Mouse (Mus musculus) kidney, postnatal 0 days (tissue): ENCODE measurements at regions not wholly inside any gene's neighbourhood (a gene's known extent, or its start where the extent isn't known, plus 50 kb on each side); places are given as distances from the start of the nearest gene placed in this dataset.

Experiments used
- ATAC-seq: fragments of 200-750 bp; cut with Nextera tagmentation; replicated peaks from 2 replicates; pipeline ENCODE4 v1.8.0; 2017; ENCODE audit warnings: low read depth, moderate number of reproducible peaks, moderate TSS enrichment, moderate library complexity; ENCODE audit not compliant: low FRiP score
- DNase-seq: peaks from one replicate; pipeline ENCODE4 v3.0.0-alpha.2; 2016; ENCODE audit warnings: low spot score
- H3K27ac ChIP-seq: fragments of 300-500 bp; sonication (generic); 2 replicates; pipeline ENCODE4 v1.5.1; 2014; ENCODE audit warnings: mild to moderate bottlenecking
- H3K27me3 ChIP-seq: fragments of 300-500 bp; sonication (generic); 2 replicates; pipeline ENCODE4 v1.6.1; 2014; ENCODE audit warnings: low read length, mixed read lengths; ENCODE audit not compliant: insufficient read depth
- H3K36me3 ChIP-seq: fragments of 300-500 bp; sonication (generic); 2 replicates; pipeline ENCODE4 v1.6.1; 2014; ENCODE audit warnings: low read length, mixed read lengths; ENCODE audit not compliant: insufficient read depth
- H3K4me1 ChIP-seq: fragments of 300-500 bp; sonication (generic); replicated peaks from 2 replicates; pipeline ENCODE4 v1.6.1; 2014; ENCODE audit warnings: antibody characterized with exemption, low read length, mixed read lengths; ENCODE audit not compliant: insufficient read depth
- H3K4me2 ChIP-seq: fragments of 300-500 bp; sonication (generic); 2 replicates; pipeline ENCODE4 v1.6.1; 2014; ENCODE audit warnings: mild to moderate bottlenecking, low read length, moderate library complexity, mixed read lengths
- H3K4me3 ChIP-seq: fragments of 300-500 bp; sonication (generic); replicated peaks from 2 replicates; pipeline ENCODE4 v1.5.1; 2014; ENCODE audit warnings: low read depth, low read length
- H3K9ac ChIP-seq: fragments of 300-500 bp; sonication (generic); 2 replicates; pipeline ENCODE4 v1.6.1; 2014; ENCODE audit warnings: low read depth, low read length
- H3K9me3 ChIP-seq: fragments of 300-500 bp; sonication (generic); replicated peaks from 2 replicates; pipeline ENCODE4 v1.6.1; 2016; ENCODE audit warnings: low read length, inconsistent platforms, mixed read lengths
- CTCF ChIP-seq: IDR thresholded peaks from 2 replicates; pipeline ENCODE4 v1.5.1; 2016; ENCODE audit warnings: antibody characterized with exemption, low read depth, mild to moderate bottlenecking, moderate library complexity
- WGBS: fragments of 180-500 bp; shearing (Covaris S2); extraction: QIAGEN DNeasy Blood & Tissue Kit; methylation state at CpG from one replicate; pipeline ENCODE4 v1.1.7; 2014; 5-methylcytosine and 5-hydroxymethylcytosine counted together

DNA sequence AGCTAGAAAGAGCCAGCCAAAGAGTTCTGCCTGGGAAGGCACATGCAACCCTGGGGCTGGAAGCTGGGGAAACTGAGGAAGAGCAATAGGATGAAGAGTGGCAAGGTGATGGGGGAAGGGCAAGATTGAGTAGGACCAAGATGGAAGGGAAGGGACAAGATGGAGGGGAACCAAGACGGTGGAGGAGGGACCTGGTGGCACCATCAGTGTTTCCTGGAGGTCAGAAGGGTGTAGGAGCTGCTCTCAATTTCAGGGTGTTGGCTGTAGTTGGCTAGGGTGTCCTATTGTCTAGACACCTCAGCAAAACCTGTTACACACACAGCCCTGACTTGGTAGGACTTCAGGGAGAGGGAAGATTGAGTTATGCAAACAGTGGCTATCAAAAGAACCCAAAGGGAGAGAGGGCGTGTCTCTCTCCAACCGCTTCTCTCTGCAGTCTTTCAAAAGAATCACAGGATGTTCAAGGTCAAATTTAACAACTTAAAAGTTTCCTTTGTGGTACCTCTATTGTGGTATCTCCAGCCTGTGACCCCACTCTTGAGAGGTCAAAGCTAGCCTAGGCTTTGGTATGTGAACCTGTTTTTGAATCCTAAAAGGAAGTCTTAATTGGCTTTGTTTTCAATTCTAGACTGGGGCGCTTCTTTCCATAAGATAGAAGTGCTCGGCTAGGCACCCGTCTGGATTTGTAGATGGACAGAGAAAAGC, 90.7 kb upstream of the Rybp start:
- Histone ChIP-seq H3K27me3 (no peaks in the 10 kb centered on the region), H3K4me1 (no peaks in the 10 kb centered on the region; the same call in 1 of the 2 replicates), H3K9me3 (no peaks in the 10 kb centered on the region), H3K9ac (no peak overlapping the region), H3K4me2 (no peak overlapping the region), H3K27ac (no peak overlapping the region), H3K4me3 (no peak overlapping the region), H3K36me3 (no peaks in the 10 kb centered on the region)
- no peak for TF ChIP-seq CTCF
- ATAC-seq (no peak), DNase-seq (no peak)
- 58% methylated on average over 6 of the region's 6 CpGs for WGBS

DNA sequence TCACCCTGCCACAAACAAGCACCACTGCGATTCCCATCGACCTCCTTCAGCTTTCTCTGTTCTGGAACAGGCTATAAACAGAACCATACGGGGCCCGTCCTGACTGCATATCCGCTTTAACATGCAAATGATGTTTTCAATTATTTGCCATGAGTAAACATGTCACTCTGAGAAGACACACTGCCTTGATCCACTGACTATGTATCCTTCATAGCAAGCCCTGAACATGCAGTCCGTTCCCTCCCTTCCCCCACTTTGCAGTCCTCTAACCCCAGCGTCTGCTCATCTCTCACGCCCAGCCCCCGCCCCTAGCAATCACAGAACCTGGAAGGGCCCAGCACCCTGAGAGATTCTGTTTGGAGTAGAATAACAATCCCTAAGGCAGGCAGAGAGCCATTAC, 89.4 kb upstream of the Rybp start:
- H3K9me3 ChIP-seq, result no peaks in the 10 kb centered on the region
- H3K36me3 ChIP-seq, result no peaks in the 10 kb centered on the region
- no peak for DNase-seq
- H3K4me2 ChIP-seq, result no peak overlapping the region
- H3K27me3 ChIP-seq, result no peaks in the 10 kb centered on the region
- H3K9ac ChIP-seq, result no peak overlapping the region
- no peak overlapping the region for H3K4me3 ChIP-seq
- whole genome bisulfite sequencing, result 31% methylated on average over 9 of the region's 9 CpGs
- no peak for ATAC-seq
- no peak overlapping the region for H3K27ac ChIP-seq
- H3K4me1 ChIP-seq, result no peaks in the 10 kb centered on the region; the same call in 1 of the 2 replicates
- no peak for TF ChIP-seq CTCF

DNA sequence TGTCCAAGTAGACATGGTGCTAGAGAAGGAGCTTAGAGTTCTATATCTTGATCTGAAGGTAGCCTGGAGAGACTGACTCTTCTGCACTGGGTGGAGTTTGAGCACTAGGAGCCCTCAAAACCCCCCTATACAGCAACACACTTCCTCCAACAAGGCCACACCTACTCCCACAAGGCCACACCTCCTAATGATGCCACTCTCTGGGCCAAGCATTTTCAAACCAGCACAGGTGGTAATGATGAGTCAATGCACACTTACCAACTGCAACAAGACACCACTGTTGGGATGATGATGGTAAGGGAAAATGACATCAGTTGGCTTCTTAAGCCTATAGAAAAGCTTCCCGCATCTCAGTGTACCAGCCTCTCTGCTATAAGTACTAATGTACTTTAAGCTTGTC, 83.5 kb upstream of the Rybp start:
- no peak for DNase-seq
- Histone ChIP-seq H3K9me3 (no peaks in the 10 kb centered on the region), H3K4me3 (no peak overlapping the region), H3K9ac (no peak overlapping the region), H3K4me2 (no peak overlapping the region), H3K27ac (no peak overlapping the region), H3K4me1 (no peaks in the 10 kb centered on the region), H3K36me3 (no peaks in the 10 kb centered on the region), H3K27me3 (no peaks in the 10 kb centered on the region)
- TF ChIP-seq CTCF, result no peak
- no peak for ATAC-seq
- 94% methylated on average over 1 of the region's 1 CpGs for WGBS

DNA sequence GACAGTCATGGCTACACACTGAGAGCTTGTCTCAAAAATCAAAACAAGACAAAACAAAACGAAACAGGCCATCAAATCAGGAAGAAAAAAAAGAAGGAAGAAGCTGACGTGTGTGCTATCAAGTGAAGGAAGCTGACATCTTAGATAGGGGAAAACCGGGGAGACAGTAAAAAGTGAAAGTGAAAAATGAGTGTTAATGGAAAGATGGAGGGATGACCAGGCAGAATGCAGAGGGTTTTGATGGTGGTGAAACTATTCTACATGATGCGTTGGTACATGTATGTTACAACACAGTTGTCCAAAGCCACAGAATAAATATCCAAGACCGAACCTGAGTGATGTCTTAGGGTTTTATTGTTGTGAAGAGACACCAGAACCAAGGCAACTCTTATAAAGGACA, 83.1 kb upstream of the Rybp start:
- no peak overlapping the region for H3K9ac ChIP-seq
- no peak for TF ChIP-seq CTCF
- no peaks in the 10 kb centered on the region for H3K27me3 ChIP-seq
- no peak for ATAC-seq
- no peak overlapping the region for H3K27ac ChIP-seq
- DNase-seq, result no peak
- H3K36me3 ChIP-seq, result no peaks in the 10 kb centered on the region
- H3K4me1 ChIP-seq, result no peaks in the 10 kb centered on the region
- no peak overlapping the region for H3K4me2 ChIP-seq
- no peak overlapping the region for H3K4me3 ChIP-seq
- no peaks in the 10 kb centered on the region for H3K9me3 ChIP-seq
- WGBS, result 88% methylated on average over 5 of the region's 5 CpGs

DNA sequence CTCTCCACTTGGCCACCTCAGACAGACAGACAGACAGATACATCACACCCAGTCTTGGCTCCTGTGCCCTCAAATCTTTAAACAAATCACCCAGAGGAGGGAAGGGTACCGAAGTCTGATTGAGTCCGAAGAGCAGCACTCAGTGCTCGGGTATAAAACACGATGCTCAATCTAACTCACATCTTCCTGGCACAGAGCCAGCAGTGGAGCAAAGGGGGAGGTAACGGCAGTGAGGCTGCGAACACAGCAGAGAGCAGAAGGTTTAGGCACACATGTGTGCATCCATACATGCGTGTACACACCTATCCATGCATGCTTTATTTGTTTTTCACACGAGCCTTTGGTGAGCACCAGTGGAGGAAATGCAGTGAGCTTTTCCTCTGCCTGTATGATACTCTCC, 78.9 kb upstream of the Rybp start:
- Histone ChIP-seq H3K9me3 (no peaks in the 10 kb centered on the region), H3K4me3 (no peak overlapping the region), H3K9ac (no peak overlapping the region), H3K27ac (no peak overlapping the region), H3K4me2 (no peak overlapping the region), H3K4me1 (no peaks in the 10 kb centered on the region), H3K27me3 (no peaks in the 10 kb centered on the region), H3K36me3 (no peaks in the 10 kb centered on the region)
- DNase-seq (no peak), ATAC-seq (no peak)
- WGBS, result 59% methylated on average over 8 of the region's 8 CpGs
- TF ChIP-seq CTCF, result no peak

DNA sequence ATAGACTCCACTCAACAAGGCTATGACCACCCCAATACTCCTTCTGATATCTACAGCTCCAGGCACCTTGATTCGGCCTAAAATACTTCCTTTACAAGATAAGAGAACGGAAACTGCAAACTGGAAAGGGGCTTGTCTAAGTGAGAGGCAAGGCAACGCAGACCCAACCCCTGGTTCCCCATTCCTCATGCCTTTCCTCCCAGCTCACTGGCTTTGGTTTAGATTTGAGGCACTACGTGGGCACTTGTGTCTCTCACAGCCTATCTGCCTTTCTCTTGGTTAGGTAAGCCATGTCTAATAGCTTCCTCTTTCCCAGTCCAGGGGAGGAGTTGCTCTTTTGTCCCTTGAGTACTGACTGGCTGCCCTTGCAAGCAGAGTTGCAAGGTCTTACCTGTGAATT, 78.5 kb upstream of the Rybp start:
- DNase-seq, result no peak
- H3K9me3 ChIP-seq, result no peaks in the 10 kb centered on the region
- TF ChIP-seq CTCF, result no peak
- no peaks in the 10 kb centered on the region for H3K36me3 ChIP-seq
- no peaks in the 10 kb centered on the region for H3K4me1 ChIP-seq
- no peak overlapping the region for H3K9ac ChIP-seq
- H3K27me3 ChIP-seq, result no peaks in the 10 kb centered on the region
- no peak overlapping the region for H3K27ac ChIP-seq
- no peak overlapping the region for H3K4me3 ChIP-seq
- 89% methylated on average over 4 of the region's 4 CpGs for WGBS
- no peak for ATAC-seq
- no peak overlapping the region for H3K4me2 ChIP-seq

DNA sequence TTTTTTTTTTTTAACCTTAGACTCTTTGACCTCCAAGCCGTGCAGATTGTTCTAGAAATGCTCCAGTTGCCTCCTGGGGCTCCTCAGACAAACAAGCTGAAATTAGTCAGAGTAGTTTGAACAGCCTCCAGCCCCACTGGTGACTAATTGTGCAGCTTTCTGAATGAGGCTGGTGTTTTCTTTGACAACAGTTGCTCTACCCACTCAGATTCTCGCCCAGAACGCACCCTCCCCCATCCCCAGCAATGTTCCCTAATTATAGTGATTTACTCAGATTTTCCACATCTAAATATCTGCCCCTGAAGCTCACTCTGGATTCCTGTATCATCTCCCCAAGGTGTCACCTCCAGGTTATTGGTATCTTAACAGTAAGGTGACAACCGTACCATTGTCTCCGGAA, 76.4 kb upstream of the Rybp start:
- Histone ChIP-seq H3K36me3 (no peaks in the 10 kb centered on the region), H3K4me2 (no peak overlapping the region), H3K9me3 (no peaks in the 10 kb centered on the region), H3K4me3 (no peak overlapping the region), H3K27me3 (no peaks in the 10 kb centered on the region), H3K9ac (no peak overlapping the region), H3K4me1 (no peaks in the 10 kb centered on the region), H3K27ac (no peak overlapping the region)
- 58% methylated on average over 5 of the region's 5 CpGs for WGBS
- no peak for DNase-seq
- no peak for ATAC-seq
- TF ChIP-seq CTCF, result no peak
